16 mouse cellular contexts compared by ENCODE assay signal in the genomic region with DNA sequence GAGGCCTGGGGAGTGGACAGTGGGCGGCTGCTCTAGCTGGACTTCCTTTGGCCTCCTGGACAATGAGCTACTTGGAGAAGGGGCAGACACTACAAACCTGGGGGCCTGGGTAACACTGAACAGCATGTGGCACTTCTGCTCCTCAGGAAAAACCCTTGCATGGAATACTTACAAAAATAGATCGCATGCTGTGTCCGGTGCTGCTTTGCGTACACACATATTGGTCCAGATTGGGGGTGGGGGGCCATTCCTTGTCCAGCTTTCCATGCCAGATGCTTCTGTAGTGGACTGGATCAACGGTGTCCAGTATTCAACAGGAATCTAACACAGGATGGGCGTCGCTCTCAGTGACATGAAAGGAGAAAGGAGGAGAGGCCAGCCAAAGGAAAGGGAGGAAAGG. TPM values are rescaled to one million over a fixed set of nuclear protein-coding genes. Genes with fewer than 3 reads are reported as not detected.
DNase-seq lines count a peak whose midpoint lies in the region.
"Had no signal": no experiment of that assay in that cellular context is flagged by ENCODE, and none has a peak within 500 bp of the region (broad histone marks: within the 10 kb centered on the region; RNA-seq: fewer than 3 reads in every experiment).

No protein-coding gene starts in this region.

- intact Hi-C loops in heart, postnatal 25 days (cut with DNase I), result loop anchor here (5.0 to 10.0 kb wide), 2 partner anchors 233 to 300 kb away; no protein-coding TSS in a partner anchor

- H3K4me1 ChIP-seq in heart, embryonic 10.5 days, result peaks cover 15% of the 10 kb centered on the region
- peaks cover 8% of the 10 kb centered on the region for H3K4me1 ChIP-seq in brown adipose tissue, adult 24 weeks (ENCODE audit: control insufficient read depth, insufficient read depth, insufficient read length, low read length)

- no peak overlapping the region for H3K4me3 ChIP-seq in heart, embryonic 10.5 days
- H3K4me3 ChIP-seq in brown adipose tissue, adult 24 weeks (ENCODE audit: insufficient read depth, low read depth, low read length), result no peak overlapping the region
- H3K4me3 ChIP-seq: embryonic facial prominence, embryonic 15.5 days; hindbrain, embryonic 15.5 days; layer of hippocampus, adult 2 months; liver, embryonic 12.5 days; myocyte had no signal

- no peak overlapping the region for H3K27ac ChIP-seq in heart, embryonic 10.5 days
- peak overlapping the region; percentile 58 for H3K27ac ChIP-seq in brown adipose tissue, adult 24 weeks (replicated peaks; ENCODE audit: low read depth, low read length)
- H3K27ac ChIP-seq: embryonic facial prominence, embryonic 15.5 days; hindbrain, embryonic 15.5 days; liver, embryonic 12.5 days had no signal

- 74% methylated on average over 7 of the region's 7 CpGs for WGBS in heart, embryonic 10.5 days

- peaks cover 32% of the 10 kb centered on the region for H3K27me3 ChIP-seq in heart, embryonic 10.5 days (ENCODE audit: insufficient read depth, poor library complexity, severe bottlenecking)
- H3K27me3 ChIP-seq: hindbrain, embryonic 15.5 days had no signal

- no peaks in the 10 kb centered on the region for H3K36me3 ChIP-seq in heart, embryonic 10.5 days
- H3K36me3 ChIP-seq: embryonic facial prominence, embryonic 15.5 days; hindbrain, embryonic 15.5 days; liver, embryonic 12.5 days had no signal

- H3K9me3 ChIP-seq in heart, embryonic 10.5 days, result no peaks in the 10 kb centered on the region
- H3K9me3 ChIP-seq: embryonic facial prominence, embryonic 15.5 days; hindbrain, embryonic 15.5 days; liver, embryonic 12.5 days had no signal

- DNase-seq in heart, adult 11 months, result peak; percentile 98
- no peak for DNase-seq in heart, embryonic 10.5 days (ENCODE audit: low spot score)
- DNase-seq in heart, postnatal 25 days (ENCODE audit: low spot score), result peak; percentile 28
- DNase-seq in lung, postnatal 10 days, result peak; percentile 68
- DNase-seq in urinary bladder, postnatal 36 days (ENCODE audit: low spot score in 2 of 2), result no peak
- no peak for DNase-seq in layer of hippocampus, adult 9-10 months (ENCODE audit: low spot score)
- DNase-seq in B cell, adult 2 months, result no peak
- DNase-seq: adrenal gland, postnatal 14 days; gastrocnemius, postnatal 10 days had no signal

RNA-seq across cellular contexts. Expression of gene Wscd1, which starts 2.0 kb away (rescaled TPM):
- polyA plus RNA-seq in heart, embryonic 10.5 days (2016; fragmentation: Nextera tagmentation; extraction: Ambion mirVana), result 3.1 and 3.3 TPM in 2 replicates
- 1.0 and 1.2 TPM in 2 replicates for polyA plus RNA-seq in brown adipose tissue, adult 24 weeks (2012; ENCODE audit: insufficient read depth, insufficient read length, missing spikeins)
- 10 to 100 TPM in 1 of 2 experiments, 1 to 10 TPM in 1; 8.6 to 12.6 TPM for total RNA-seq in heart, postnatal 25 days (2021)
- total RNA-seq: common myeloid progenitor, adult 5-6 weeks had no signal

Comparison
In these comparisons a context has a peak if more than half of its experiments do, and no peak if none do; other contexts are left out.
1. DNase-seq: peak in heart, adult 11 months (single experiment), heart, postnatal 25 days (single experiment) and lung, postnatal 10 days (single experiment); none in heart, embryonic 10.5 days (single experiment), urinary bladder, postnatal 36 days (0 of 2), layer of hippocampus, adult 9-10 months (single experiment) and B cell, adult 2 months (0 of 2).